Mouse (Mus musculus) T-helper 2 cell (primary cell): ENCODE results near the gene Lyg2.

Source experiments
- in situ Hi-C: fragments of 300-600 bp; cut with MboI, MseI; formaldehyde crosslinking; loops from one replicate; pipeline ENCODE4 v1.15.1; 2025; ENCODE audit warnings: high pct_unique_total_duplicates

Gene Lyg2

GRCm38 (mm10) chr1:37877736-37878460 is 38.4 kb downstream of the Lyg2 start:
- in situ Hi-C loops = loop anchor here (10.0 kb wide), 1 partner anchor 117 kb away; the partner anchor contains the start of genes Eif5b and Txndc9

GRCm38 (mm10) chr1:37873157-37873556 is 43.1 kb downstream of the Lyg2 start:
- in situ Hi-C loops = loop anchor here (10.0 kb wide), 1 partner anchor 122 kb away; the partner anchor contains the start of genes Eif5b and Txndc9

DNA sequence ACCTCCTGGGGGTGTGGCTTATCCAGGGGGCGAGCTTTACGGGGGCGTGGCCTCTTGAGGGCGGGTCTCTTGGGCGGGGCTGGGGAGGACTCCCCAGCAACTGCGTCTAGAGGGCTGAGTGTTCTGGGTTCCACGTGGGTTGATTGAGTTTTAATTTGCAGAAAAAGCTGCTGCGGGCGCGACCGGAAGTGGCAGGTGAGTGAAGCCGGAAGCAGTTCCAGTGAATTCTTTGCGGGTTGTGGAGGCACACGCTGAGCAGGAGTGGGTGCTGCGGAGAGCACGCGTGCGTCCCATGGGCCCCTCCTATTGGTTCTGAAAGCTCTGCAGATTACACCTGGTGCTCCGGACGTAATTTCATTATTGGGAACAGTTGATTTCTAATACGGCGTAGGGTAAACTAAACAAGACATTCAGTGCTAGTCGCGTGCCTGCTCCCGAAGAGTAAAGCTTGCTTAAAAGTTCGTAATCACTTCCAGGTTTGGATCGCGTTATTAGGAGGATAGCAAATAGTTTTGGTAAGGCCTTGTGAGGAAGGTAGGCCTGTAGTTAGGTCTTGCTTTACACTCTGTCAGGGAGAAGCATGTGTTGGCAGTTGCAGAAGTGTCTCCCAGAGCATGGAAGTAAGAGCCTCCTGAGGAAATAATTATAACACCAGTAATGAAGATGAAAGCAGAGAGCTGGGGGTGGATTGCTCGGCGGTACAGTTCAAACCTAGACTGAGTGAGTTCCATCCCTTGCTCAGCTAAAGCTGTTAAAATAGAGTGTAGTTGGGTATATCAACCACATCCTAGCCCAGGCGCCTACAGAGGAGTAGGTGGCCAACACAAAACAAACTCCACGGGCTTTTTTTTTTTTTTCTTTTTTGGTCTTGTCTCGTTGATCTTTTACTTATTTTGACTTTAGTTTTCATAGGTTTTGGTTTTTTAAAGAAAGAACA is 43.9 kb downstream of the Lyg2 start:
- in situ Hi-C loops = loop anchor here (10.0 kb wide), 1 partner anchor 122 kb away; the partner anchor contains the start of genes Eif5b and Txndc9

GRCm38 (mm10) chr1:37871704-37872103 is 44.6 kb downstream of the Lyg2 start, which contains the start of gene Lipt1:
Lipt1 (plus strand) TSS chr1:37871738.
- in situ Hi-C loops = loop anchor here (10.0 kb wide), 1 partner anchor 123 kb away; the partner anchor contains the start of genes Eif5b and Txndc9

GRCm38 (mm10) chr1:37869362-37869761 is 46.9 kb downstream of the Lyg2 start:
- in situ Hi-C loops = loop anchor here (5.0 kb wide), 1 partner anchor 442 kb away; no protein-coding TSS in a partner anchor

GRCm38 (mm10) chr1:37868640-37869039 is 47.7 kb downstream of the Lyg2 start:
- in situ Hi-C loops = loop anchor here (5.0 kb wide), 1 partner anchor 441 kb away; no protein-coding TSS in a partner anchor

GRCm38 (mm10) chr1:37867684-37868322 is 48.5 kb downstream of the Lyg2 start:
- in situ Hi-C loops = loop anchor here (5.0 kb wide), 1 partner anchor 441 kb away; no protein-coding TSS in a partner anchor

DNA sequence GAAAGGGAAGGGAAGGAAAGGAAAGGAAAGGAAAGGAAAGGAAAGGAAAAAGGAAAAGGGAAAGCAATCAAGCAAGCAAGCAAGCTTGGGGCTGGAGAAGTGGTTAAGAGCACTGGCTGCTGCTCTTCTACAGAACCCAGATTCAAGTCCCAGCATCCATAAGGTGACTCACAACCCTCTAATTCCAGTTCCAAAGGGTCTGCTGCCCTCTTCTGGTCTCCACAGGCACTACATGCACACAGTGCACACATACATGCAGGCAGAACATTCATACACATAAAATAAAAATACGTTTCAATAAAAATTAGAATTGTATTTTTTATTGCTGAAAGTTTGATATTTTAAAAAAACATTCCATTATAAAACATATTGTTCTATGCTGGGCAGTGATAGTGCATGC is 49.2 kb downstream of the Lyg2 start:
- in situ Hi-C loops = loop anchor here (5.0 kb wide), 1 partner anchor 440 kb away; no protein-coding TSS in a partner anchor

GRCm38 (mm10) chr1:37866286-37866685 is 50.0 kb downstream of the Lyg2 start, which contains the start of gene Tsga10:
Tsga10 (minus strand) TSS chr1:37866429.
- in situ Hi-C loops = loop anchor here (5.0 kb wide), 1 partner anchor 439 kb away; no protein-coding TSS in a partner anchor

- in situ Hi-C loops = loop anchor here (5.0 kb wide), 1 partner anchor 438 kb away; no protein-coding TSS in a partner anchor
Observed at GRCm38 (mm10) chr1:37865401-37866215, 50.7 kb downstream of the Lyg2 start.

GRCm38 (mm10) chr1:37864511-37865400 is 51.5 kb downstream of the Lyg2 start:
- in situ Hi-C loops = loop anchor here (5.0 kb wide), 1 partner anchor 437 kb away; no protein-coding TSS in a partner anchor
